ENCODE assay signal across 14 mouse cellular contexts in the genomic region with DNA sequence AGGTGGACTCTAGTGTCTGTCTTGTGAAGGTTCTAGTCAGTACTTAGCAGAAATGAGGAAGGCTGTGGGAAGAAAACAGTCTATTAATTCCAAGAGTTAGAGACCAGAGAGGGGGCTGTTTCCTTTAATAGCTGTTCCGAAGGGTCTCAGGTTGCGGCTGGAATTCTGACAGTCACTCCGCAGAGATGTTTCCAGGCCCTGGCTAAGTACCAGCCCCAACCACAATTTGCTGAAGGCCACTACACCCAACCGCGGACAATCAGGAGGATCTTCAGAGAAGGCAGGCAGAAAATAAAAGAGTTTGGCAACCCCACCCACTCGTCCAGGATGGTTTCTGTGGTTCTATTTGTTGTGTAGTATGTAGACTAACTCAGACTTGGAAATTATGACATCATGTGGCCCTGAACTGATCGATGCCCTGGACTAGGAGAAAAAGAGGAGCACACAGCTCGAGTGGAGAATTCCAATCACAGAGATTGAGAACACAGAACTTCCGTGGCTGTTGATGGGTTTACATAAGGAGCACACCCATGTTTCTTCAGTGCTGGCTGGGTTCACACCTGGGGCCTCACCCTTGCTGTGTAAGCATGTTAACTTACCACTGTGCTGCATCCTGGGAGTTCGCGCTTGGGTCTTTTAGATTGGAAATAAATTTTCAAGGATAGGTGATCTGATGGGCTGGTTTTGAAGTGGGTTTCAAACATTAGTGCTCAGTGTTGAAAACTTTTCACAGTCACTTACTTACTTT. TPM values are rescaled to one million over a fixed set of nuclear protein-coding genes. Genes with fewer than 3 reads are reported as not detected.
DNase-seq lines count a peak whose midpoint lies in the region; ATAC-seq lines count a peak whose summit lies in the region.
"Had no signal": no experiment of that assay in that cellular context is flagged by ENCODE, and none has a peak within 500 bp of the region (broad histone marks: within the 10 kb centered on the region; RNA-seq: fewer than 3 reads in every experiment).

No protein-coding gene starts in this region.

- no peaks in the 10 kb centered on the region for H3K36me3 ChIP-seq in heart, embryonic 14.5 days (ENCODE audit: control insufficient read depth, insufficient read depth, low read length)
- H3K36me3 ChIP-seq: forebrain, embryonic 10.5 days had no signal

- no peaks in the 10 kb centered on the region for H3K27me3 ChIP-seq in heart, embryonic 14.5 days (ENCODE audit: control insufficient read depth, insufficient read depth, low read length)

- DNase-seq in adrenal gland, adult 8-10 months: peak; percentile 24
- no peak for DNase-seq in adrenal gland, postnatal 10 days
- DNase-seq in heart, postnatal 36 days: no peak
- peak; percentile 23 to 32 for DNase-seq in gastrocnemius, postnatal 36 days
- peak; percentile 73 for DNase-seq in skeletal muscle tissue, adult 2 months (ENCODE audit: low read depth, low spot score)
- no peak for DNase-seq in lung, postnatal 14 days
- DNase-seq: layer of hippocampus, adult 9-11 months; lung, adult 2 months had no signal

- intact Hi-C loops in heart, postnatal 36 days (cut with DNase I): no loop called here
- intact Hi-C loops in gastrocnemius, postnatal 36 days (cut with DNase I): no loop called here

- peak overlapping the region; percentile 79 for H3K9ac ChIP-seq in heart, embryonic 14.5 days (ENCODE audit: low read length)

- H3K27ac ChIP-seq in heart, embryonic 14.5 days (replicated peaks in 1 of 2; ENCODE audit: control insufficient read depth in 1 of 2, insufficient read depth in 1 of 2, low read depth in 2 of 2, low read length in 2 of 2): peak overlapping the region; percentile 96 to 100
- H3K27ac ChIP-seq: hindbrain, postnatal 0 days had no signal

- H3K9me3 ChIP-seq in heart, embryonic 14.5 days (ENCODE audit: control insufficient read depth, low read length): no peaks in the 10 kb centered on the region
- H3K9me3 ChIP-seq: forebrain, embryonic 10.5 days had no signal

- H3K4me3 ChIP-seq in heart, embryonic 14.5 days (ENCODE audit: control insufficient read depth in 1 of 2, insufficient read depth in 1 of 2, low read depth in 1 of 2, low read length in 2 of 2): peak overlapping the region; percentile 44 to 84

- peak overlapping the region; percentile 76 for H3K4me2 ChIP-seq in heart, embryonic 14.5 days (ENCODE audit: low read length)

- peaks cover 16 to 34% of the 10 kb centered on the region in 2 experiments for H3K4me1 ChIP-seq in heart, embryonic 14.5 days (ENCODE audit: control insufficient read depth in 2 of 2, insufficient read depth in 2 of 2, low read length in 2 of 2)

- 30% methylated on average over 11 of the region's 11 CpGs for WGBS in heart, embryonic 14.5 days

- ATAC-seq in heart, embryonic 14.5 days (ENCODE audit: insufficient number of reproducible peaks, insufficient read depth, low FRiP score, low read depth): no peak
- no peak for ATAC-seq in activated CD4-positive, CD25-positive, alpha-beta regulatory T cell, adult 4 months
- ATAC-seq: hindbrain, postnatal 0 days had no signal

RNA-seq across cellular contexts. Expression of a gene that starts 1.4 kb away (rescaled TPM):
- 10 to 100 TPM; 17.2 to 37.2 (median 31.4) TPM for total RNA-seq in adrenal gland, adult 8-10 months (2022)
- 10 to 100 TPM; 15.6 to 43.9 TPM for total RNA-seq in adrenal gland, postnatal 10 days (2021)
- polyA plus RNA-seq in heart, embryonic 14.5 days (2014; fragmentation: Nextera tagmentation; extraction: Ambion mirVana): 487 and 508 TPM in 2 replicates
- 100 to 1,000 TPM; 335 to 411 TPM for total RNA-seq in heart, postnatal 36 days (2021)
- total RNA-seq in gastrocnemius, postnatal 36 days (2021): 1,000 to 10,000 TPM in 1 of 2 experiments, 100 to 1,000 TPM in 1; 882 to 1,236 TPM
- not detected for polyA plus RNA-seq in activated CD4-positive, CD25-positive, alpha-beta regulatory T cell, adult 4 months (2017; shearing (Covaris generic))

RNA-seq across cellular contexts. Expression of a gene that starts 9.6 kb away (rescaled TPM):
- 1 to 10 TPM; 2.0 to 5.5 (median 2.9) TPM for total RNA-seq in adrenal gland, adult 8-10 months (2022)
- 1 to 10 TPM in 1 of 2 experiments, under 1 TPM in 1; 0.78 to 2.0 TPM for total RNA-seq in adrenal gland, postnatal 10 days (2021)
- polyA plus RNA-seq in heart, embryonic 14.5 days (2014; fragmentation: Nextera tagmentation; extraction: Ambion mirVana): 1.8 and 2.0 TPM in 2 replicates
- total RNA-seq in heart, postnatal 36 days (2021): under 1 TPM; 0.38 to 0.53 TPM
- total RNA-seq in gastrocnemius, postnatal 36 days (2021): under 1 TPM; 0.48 to 0.62 TPM
- under 1 TPM in 1 of 2 experiments, not detected in 1; 0.13 TPM for polyA plus RNA-seq in activated CD4-positive, CD25-positive, alpha-beta regulatory T cell, adult 4 months (2017; shearing (Covaris generic))
- total RNA-seq: megakaryocyte-erythroid progenitor cell, adult 5-6 weeks had no signal

RNA-seq across cellular contexts. Expression of a gene that starts 33.9 kb away (rescaled TPM):
- total RNA-seq in adrenal gland, adult 8-10 months (2022): under 1 TPM; 0.40 to 0.55 (median 0.51) TPM
- total RNA-seq in adrenal gland, postnatal 10 days (2021): under 1 TPM; 0.12 to 0.30 TPM
- polyA plus RNA-seq in heart, embryonic 14.5 days (2014; fragmentation: Nextera tagmentation; extraction: Ambion mirVana): 0.04 TPM in 1 of 2 replicates, not detected in the other
- not detected for total RNA-seq in heart, postnatal 36 days (2021)
- under 1 TPM; 0.05 to 0.07 TPM for total RNA-seq in gastrocnemius, postnatal 36 days (2021)
- 1 to 10 TPM in 1 of 2 experiments, under 1 TPM in 1; 0.89 to 1.1 TPM for polyA plus RNA-seq in activated CD4-positive, CD25-positive, alpha-beta regulatory T cell, adult 4 months (2017; shearing (Covaris generic))
- total RNA-seq: ES-E14 had no signal
- polyA plus RNA-seq: lung, adult 2 months had no signal

RNA-seq across cellular contexts. Expression of a gene that starts 56.5 kb away (rescaled TPM):
- total RNA-seq in adrenal gland, adult 8-10 months (2022): 10 to 100 TPM; 38.4 to 50.7 (median 45.8) TPM
- 10 to 100 TPM; 21.6 to 25.6 TPM for total RNA-seq in adrenal gland, postnatal 10 days (2021)
- polyA plus RNA-seq in heart, embryonic 14.5 days (2014; fragmentation: Nextera tagmentation; extraction: Ambion mirVana): 63.1 and 66.7 TPM in 2 replicates
- total RNA-seq in heart, postnatal 36 days (2021): 10 to 100 TPM; 14.3 to 15.5 TPM
- 10 to 100 TPM in 1 of 2 experiments, 1 to 10 TPM in 1; 8.8 to 10.3 TPM for total RNA-seq in gastrocnemius, postnatal 36 days (2021)
- polyA plus RNA-seq in activated CD4-positive, CD25-positive, alpha-beta regulatory T cell, adult 4 months (2017; shearing (Covaris generic)): 10 to 100 TPM; 13.1 to 16.6 TPM

Comparison
In these comparisons a context has a peak if more than half of its experiments do, and no peak if none do; other contexts are left out.
1. DNase-seq: peak in adrenal gland, adult 8-10 months (single experiment), gastrocnemius, postnatal 36 days (2 of 2) and skeletal muscle tissue, adult 2 months (single experiment); none in adrenal gland, postnatal 10 days (single experiment), heart, postnatal 36 days (0 of 2) and lung, postnatal 14 days (single experiment).
2. RNA of a gene that starts 1.4 kb away (total RNA-seq): 882 to 1,236 TPM in gastrocnemius, postnatal 36 days and 335 to 411 TPM in heart, postnatal 36 days; 15.6 to 43.9 TPM in adrenal gland, postnatal 10 days and 17.2 to 37.2 TPM in adrenal gland, adult 8-10 months; every median in the first group is over 4 times any median in the second.